Comparison of ENCODE assay signal across 11 mouse cellular contexts in the genomic region with DNA sequence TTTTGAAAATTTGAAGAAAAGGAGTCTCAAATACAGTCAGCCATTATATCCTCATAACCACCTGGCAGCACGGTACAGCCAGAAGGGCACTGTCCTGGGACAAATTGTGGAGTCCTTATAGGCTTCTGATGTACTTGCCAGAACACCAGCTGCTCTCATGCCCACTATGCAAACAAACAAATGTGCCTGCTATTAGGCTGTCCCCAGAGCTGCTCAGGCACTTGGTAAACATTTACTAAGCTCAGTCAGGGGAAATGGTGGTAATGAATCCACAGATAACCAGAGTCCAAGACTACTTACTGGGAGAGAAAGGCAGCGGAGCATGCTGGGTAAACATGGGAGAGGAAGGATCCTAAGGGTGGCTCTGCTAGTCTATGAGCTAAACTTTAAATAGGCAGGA. TPM values are rescaled to one million over a fixed set of nuclear protein-coding genes. Genes with fewer than 3 reads are reported as not detected.
DNase-seq lines count a peak whose midpoint lies in the region; ATAC-seq and TF ChIP-seq lines count a peak whose summit lies in the region.
"Had no signal": no experiment of that assay in that cellular context is flagged by ENCODE, and none has a peak within 500 bp of the region (broad histone marks: within the 10 kb centered on the region; RNA-seq: fewer than 3 reads in every experiment).

No protein-coding gene starts in this region.

- no peak for TF ChIP-seq CTCF in CH12.LX (conservative IDR thresholded peaks at IDR 0.05 in 1 of 2, IDR thresholded peaks at IDR 0.05 in 1 of 2; ENCODE audit: low read depth in 2 of 2, low read length in 2 of 2)

- in situ Hi-C loops in CH12.LX (cut with MboI; ENCODE audit: low pct_ligation_motif_present, low pct_unique_long_range_greater_than_20kb, low sequenced_read_pairs): no loop called here

- peak overlapping the region; percentile 24; the same call in 1 of the 2 replicates for H3K27ac ChIP-seq in heart, embryonic 13.5 days (replicated peaks)
- H3K27ac ChIP-seq in CH12.LX (ENCODE audit: insufficient read depth, low read depth): no peak overlapping the region
- peak overlapping the region; percentile 92 for H3K27ac ChIP-seq in intestine, embryonic 16.5 days (ENCODE audit: low read length)

- peaks cover 38% of the 10 kb centered on the region for H3K4me1 ChIP-seq in heart, embryonic 13.5 days
- H3K4me1 ChIP-seq in CH12.LX (ENCODE audit: control insufficient read depth in 1 of 2, insufficient read depth in 2 of 2): peaks cover 0 to 28% of the 10 kb centered on the region in 2 experiments; a peak in 2 of 4 replicates
- peaks cover 26% of the 10 kb centered on the region for H3K4me1 ChIP-seq in intestine, embryonic 16.5 days (ENCODE audit: control insufficient read depth, insufficient read depth, low read length)

- 0 out of 2 replicates have a peak overlapping the region, but pooled peaks have one; percentile 19 for H3K9ac ChIP-seq in heart, embryonic 13.5 days
- H3K9ac ChIP-seq in CH12.LX (ENCODE audit: insufficient read depth, low read depth): no peak overlapping the region
- no peak overlapping the region for H3K9ac ChIP-seq in intestine, embryonic 16.5 days (ENCODE audit: low read depth, low read length)

- no peak for TF ChIP-seq POLR2A in CH12.LX (IDR thresholded peaks at IDR 0.05; ENCODE audit: low read depth, low read length)

- H3K4me3 ChIP-seq in heart, embryonic 13.5 days: no peak overlapping the region
- H3K4me3 ChIP-seq in CH12.LX (replicated peaks in 1 of 3; ENCODE audit: low read depth in 2 of 3, low read length in 2 of 3, poor library complexity in 1 of 3): no peak overlapping the region
- no peak overlapping the region for H3K4me3 ChIP-seq in intestine, embryonic 16.5 days (ENCODE audit: low read length)
- H3K4me3 ChIP-seq: myocyte had no signal

- H3K36me3 ChIP-seq in heart, embryonic 13.5 days: peaks cover 81% of the 10 kb centered on the region
- peaks cover 61 to 84% of the 10 kb centered on the region in 2 experiments for H3K36me3 ChIP-seq in CH12.LX (replicated peaks in 1 of 2; ENCODE audit: control insufficient read depth in 1 of 2, insufficient read depth in 1 of 2, low read length in 1 of 2)
- peaks cover 1% of the 10 kb centered on the region for H3K36me3 ChIP-seq in intestine, embryonic 16.5 days (ENCODE audit: control insufficient read depth, insufficient read depth, low read length)

- H3K79me2 ChIP-seq in CH12.LX (replicated peaks; ENCODE audit: control insufficient read depth, extremely low read depth, insufficient read depth, poor library complexity, severe bottlenecking): peaks cover 20% of the 10 kb centered on the region

- TF ChIP-seq EP300 in CH12.LX (IDR thresholded peaks at IDR 0.05; ENCODE audit: low read length): no peak

- no peak for DNase-seq in heart, adult 8-10 months (ENCODE audit: low spot score)
- no peak for DNase-seq in CH12.LX (ENCODE audit: extremely low read depth)
- peak; percentile 63 for DNase-seq in large intestine, adult 2 months (ENCODE audit: low read depth, low spot score)
- no peak for DNase-seq in adrenal gland, postnatal 25 days
- DNase-seq in urinary bladder, postnatal 14 days (ENCODE audit: low spot score): no peak
- no peak for DNase-seq in left cerebral cortex, postnatal 4 days
- DNase-seq: cerebellum, adult 11 months had no signal

- 81% methylated on average over 2 of the region's 2 CpGs for WGBS in heart, embryonic 13.5 days
- WGBS in intestine, embryonic 16.5 days: 46% methylated on average over 2 of the region's 2 CpGs
- 14% methylated on average over 2 of the region's 2 CpGs for WGBS in large intestine, adult 2 months

- intact Hi-C loops in left cerebral cortex, postnatal 4 days (cut with DNase I): no loop called here

- H3K4me2 ChIP-seq in heart, embryonic 13.5 days: peak overlapping the region; percentile 19; the same call in 1 of the 2 replicates
- H3K4me2 ChIP-seq in CH12.LX (ENCODE audit: insufficient read depth, low read depth, poor library complexity, severe bottlenecking): no peak overlapping the region
- 0 out of 2 replicates have a peak overlapping the region, but pooled peaks have one; percentile 2 for H3K4me2 ChIP-seq in intestine, embryonic 16.5 days (ENCODE audit: low read depth, low read length)

- TF ChIP-seq RAD21 in CH12.LX (IDR thresholded peaks at IDR 0.05; ENCODE audit: low read depth, low read length): no peak

- dilution Hi-C loops in CH12.LX (cut with MboI; ENCODE audit: extremely low pct_ligation_motif_present, extremely low pct_unique_long_range_greater_than_20kb, low sequenced_read_pairs): no loop called here

- H3K9me3 ChIP-seq in heart, embryonic 13.5 days: no peaks in the 10 kb centered on the region
- H3K9me3 ChIP-seq in CH12.LX (replicated peaks; ENCODE audit: low read length): no peaks in the 10 kb centered on the region
- no peaks in the 10 kb centered on the region for H3K9me3 ChIP-seq in intestine, embryonic 16.5 days (ENCODE audit: control insufficient read depth, low read length)

- no peak for ATAC-seq in heart, embryonic 13.5 days (ENCODE audit: extremely low read depth, insufficient number of reproducible peaks, low FRiP score, low TSS enrichment)
- ATAC-seq in intestine, embryonic 16.5 days: peak; percentile 90

- H3K27me3 ChIP-seq in heart, embryonic 13.5 days (replicated peaks): no peaks in the 10 kb centered on the region
- H3K27me3 ChIP-seq in CH12.LX (replicated peaks): no peaks in the 10 kb centered on the region
- H3K27me3 ChIP-seq in intestine, embryonic 16.5 days (replicated peaks; ENCODE audit: control insufficient read depth, insufficient read depth, low read length): no peaks in the 10 kb centered on the region

TF ChIP-seq in CH12.LX, 34 proteins besides CTCF, POLR2A, EP300 and RAD21:
- TF ChIP-seq SIN3A (IDR thresholded peaks at IDR 0.05; ENCODE audit: low read length): no peak
- peak; percentile 26; the same call in 1 of the 2 replicates for TF ChIP-seq POLR2AphosphoS2 (IDR thresholded peaks at IDR 0.05; ENCODE audit: low read depth, low read length)
- TF ChIP-seq MEF2A (IDR thresholded peaks at IDR 0.05; ENCODE audit: borderline replicate concordance, low read depth, low read length): no peak

RNA-seq across cellular contexts. Expression of a gene that starts 16.8 kb away (rescaled TPM):
- polyA plus RNA-seq in heart, embryonic 13.5 days (2015; fragmentation: Nextera tagmentation; extraction: Ambion mirVana): 43.9 and 46.5 TPM in 2 replicates
- total RNA-seq in heart, adult 8-10 months (2022): 10 to 100 TPM; 15.0 to 16.7 (median 15.8) TPM
- total RNA-seq in CH12.LX (2012; rRNA removed) (34.9 and 35.3 TPM in 2 replicates), CH12.LX (2014; rRNA removed) (11.6 and 14.6 TPM in 2 replicates)
- 55.0 and 57.0 TPM in 2 replicates for polyA plus RNA-seq in CH12.LX (2012; ENCODE audit: insufficient read length, low read depth)
- 40.5 and 41.7 TPM in 2 replicates for polyA plus RNA-seq in intestine, embryonic 16.5 days (2015; fragmentation: Nextera tagmentation; extraction: Ambion mirVana)
- polyA plus RNA-seq in large intestine, adult 2 months (2012; rRNA removed): 18.1 and 21.7 TPM in 2 replicates
- 29.1 and 30.5 TPM in 2 replicates for total RNA-seq in adrenal gland, postnatal 25 days (2021)
- 10 to 100 TPM; 28.1 to 29.3 TPM for total RNA-seq in left cerebral cortex, postnatal 4 days (2021)

RNA-seq across cellular contexts. Expression of a gene that starts 17.1 kb away (rescaled TPM):
- 15.1 and 16.0 TPM in 2 replicates for polyA plus RNA-seq in heart, embryonic 13.5 days (2015; fragmentation: Nextera tagmentation; extraction: Ambion mirVana)
- total RNA-seq in heart, adult 8-10 months (2022): 1 to 10 TPM; 5.9 to 8.4 (median 6.8) TPM
- 25.1 and 30.1 TPM in 2 replicates for total RNA-seq in CH12.LX (2012; rRNA removed)
- total RNA-seq in CH12.LX (2014; rRNA removed): 25.6 and 29.6 TPM in 2 replicates
- polyA plus RNA-seq in CH12.LX (2012; ENCODE audit: insufficient read length, low read depth): 24.7 and 26.2 TPM in 2 replicates
- 13.8 and 14.5 TPM in 2 replicates for polyA plus RNA-seq in intestine, embryonic 16.5 days (2015; fragmentation: Nextera tagmentation; extraction: Ambion mirVana)
- 5.3 and 6.7 TPM in 2 replicates for polyA plus RNA-seq in large intestine, adult 2 months (2012; rRNA removed)
- 21.7 and 22.4 TPM in 2 replicates for total RNA-seq in adrenal gland, postnatal 25 days (2021)
- 10 to 100 TPM; 19.2 to 19.4 TPM for total RNA-seq in left cerebral cortex, postnatal 4 days (2021)

RNA-seq across cellular contexts. Expression of a gene that starts 17.2 kb away (rescaled TPM):
- 15.2 and 16.8 TPM in 2 replicates for polyA plus RNA-seq in heart, embryonic 13.5 days (2015; fragmentation: Nextera tagmentation; extraction: Ambion mirVana)
- 1 to 10 TPM; 2.8 to 4.4 (median 4.0) TPM for total RNA-seq in heart, adult 8-10 months (2022)
- total RNA-seq in CH12.LX (2012; rRNA removed): 52.2 and 54.4 TPM in 2 replicates
- 43.2 and 44.9 TPM in 2 replicates for total RNA-seq in CH12.LX (2014; rRNA removed)
- polyA plus RNA-seq in CH12.LX (2012; ENCODE audit: insufficient read length, low read depth): 51.0 and 53.1 TPM in 2 replicates
- polyA plus RNA-seq in intestine, embryonic 16.5 days (2015; fragmentation: Nextera tagmentation; extraction: Ambion mirVana): 52.8 and 56.5 TPM in 2 replicates
- polyA plus RNA-seq in large intestine, adult 2 months (2012; rRNA removed): 44.9 and 53.4 TPM in 2 replicates
- 19.8 and 26.3 TPM in 2 replicates for total RNA-seq in adrenal gland, postnatal 25 days (2021)
- total RNA-seq in left cerebral cortex, postnatal 4 days (2021): 10 to 100 TPM; 23.5 to 26.1 TPM

RNA-seq across cellular contexts. Expression of a gene that starts 18.2 kb away (rescaled TPM):
- polyA plus RNA-seq in heart, embryonic 13.5 days (2015; fragmentation: Nextera tagmentation; extraction: Ambion mirVana): 15.5 and 16.6 TPM in 2 replicates
- 10 to 100 TPM; 21.0 to 26.0 (median 22.8) TPM for total RNA-seq in heart, adult 8-10 months (2022)
- total RNA-seq in CH12.LX (2012; rRNA removed): 28.2 and 28.6 TPM in 2 replicates
- total RNA-seq in CH12.LX (2014; rRNA removed): 15.4 and 15.8 TPM in 2 replicates
- polyA plus RNA-seq in CH12.LX (2012; ENCODE audit: insufficient read length, low read depth): 31.5 and 38.6 TPM in 2 replicates
- 24.9 and 25.0 TPM in 2 replicates for polyA plus RNA-seq in intestine, embryonic 16.5 days (2015; fragmentation: Nextera tagmentation; extraction: Ambion mirVana)
- polyA plus RNA-seq in large intestine, adult 2 months (2012; rRNA removed): 37.7 and 55.5 TPM in 2 replicates
- 47.7 and 56.8 TPM in 2 replicates for total RNA-seq in adrenal gland, postnatal 25 days (2021)
- total RNA-seq in left cerebral cortex, postnatal 4 days (2021): 10 to 100 TPM; 36.2 to 36.4 TPM

RNA-seq across cellular contexts. Expression of a gene that starts 42.7 kb away (rescaled TPM):
- 0.24 TPM in 1 of 2 replicates, not detected in the other for polyA plus RNA-seq in heart, embryonic 13.5 days (2015; fragmentation: Nextera tagmentation; extraction: Ambion mirVana)
- not detected for total RNA-seq in heart, adult 8-10 months (2022)
- total RNA-seq in CH12.LX (2012; rRNA removed) (0.13 TPM in 1 of 2 replicates, not detected in the other), CH12.LX (2014; rRNA removed) (not detected in 2 replicates)
- 0.43 and 0.53 TPM in 2 replicates for polyA plus RNA-seq in CH12.LX (2012; ENCODE audit: insufficient read length, low read depth)
- 0.12 and 0.33 TPM in 2 replicates for polyA plus RNA-seq in intestine, embryonic 16.5 days (2015; fragmentation: Nextera tagmentation; extraction: Ambion mirVana)
- 0.09 TPM in 1 of 2 replicates, not detected in the other for polyA plus RNA-seq in large intestine, adult 2 months (2012; rRNA removed)
- 0.76 TPM in 2 replicates for total RNA-seq in adrenal gland, postnatal 25 days (2021)
- not detected for total RNA-seq in left cerebral cortex, postnatal 4 days (2021)
- total RNA-seq: layer of hippocampus, adult 18-20 months had no signal
